Mouse (Mus musculus): ENCODE measurements around the gene Cpt1a. TPM values are rescaled to one million over a fixed set of nuclear protein-coding genes. Genes with fewer than 3 reads are reported as not detected.

The Cpt1a gene
- polyA plus RNA-seq, 1 experiment from 2014 or later = 62.0 TPM

- DNase-seq (ENCODE audit: low spot score) (peak; percentile 70), ATAC-seq (ENCODE audit: low FRiP score, low TSS enrichment) (peak; percentile 67)
- Histone ChIP-seq H3K9ac (ENCODE audit: low read length) (no peak overlapping the region), H3K36me3 (ENCODE audit: control insufficient read depth, insufficient read depth, low read length) (peaks cover 23% of the 10 kb centered on the region), H3K27ac (replicated peaks) (peak overlapping the region; percentile 35; the same call in 1 of the 2 replicates), H3K4me1 (replicated peaks; ENCODE audit: control insufficient read depth, insufficient read depth) (no peaks in the 10 kb centered on the region), H3K4me2 (replicated peaks; ENCODE audit: low read depth) (no peak overlapping the region), H3K4me3 (ENCODE audit: low read depth, low read length) (no peak overlapping the region), H3K27me3 (ENCODE audit: control insufficient read depth, insufficient read depth, low read length) (no peaks in the 10 kb centered on the region), H3K9me3 (ENCODE audit: control insufficient read depth, low read length) (no peaks in the 10 kb centered on the region)
- WGBS = 19% methylated on average over 4 of the region's 4 CpGs
- TF ChIP-seq CTCF (IDR thresholded peaks at IDR 0.05; ENCODE audit: low read depth) (no peak), EP300 (optimal IDR thresholded peaks at IDR 0.05) (no peak)
Measured at GRCm38 (mm10) chr19:3376966-3377715, 55.0 kb downstream of the Cpt1a start.

DNA sequence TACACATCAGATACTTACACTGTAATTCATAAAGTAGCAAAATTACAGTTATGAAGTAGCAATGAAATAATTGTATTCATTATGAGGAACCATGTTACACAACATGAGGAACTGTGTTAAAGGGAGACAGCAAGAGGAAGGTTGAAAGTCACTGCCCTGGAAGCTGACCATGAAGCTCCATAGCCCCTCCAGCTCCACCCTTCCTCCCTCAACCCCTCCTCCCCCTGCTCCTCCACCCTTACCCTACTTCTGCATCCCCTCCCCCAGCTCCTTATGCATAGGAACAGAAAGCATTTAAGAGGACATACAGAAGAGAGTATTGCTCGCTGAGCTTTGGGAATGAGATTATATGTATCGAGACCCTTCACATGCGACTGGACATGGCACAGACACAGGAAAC is 56.5 kb downstream of the Cpt1a start:
- Histone ChIP-seq H3K27me3 (ENCODE audit: control insufficient read depth, insufficient read depth, low read length) (no peaks in the 10 kb centered on the region), H3K4me1 (replicated peaks; ENCODE audit: control insufficient read depth, insufficient read depth) (no peaks in the 10 kb centered on the region), H3K27ac (replicated peaks) (no peak overlapping the region), H3K4me3 (ENCODE audit: low read depth, low read length) (no peak overlapping the region), H3K36me3 (ENCODE audit: control insufficient read depth, insufficient read depth, low read length) (peaks cover 20% of the 10 kb centered on the region), H3K9ac (ENCODE audit: low read length) (no peak overlapping the region), H3K4me2 (replicated peaks; ENCODE audit: low read depth) (no peak overlapping the region), H3K9me3 (ENCODE audit: control insufficient read depth, low read length) (no peaks in the 10 kb centered on the region)
- DNase-seq (ENCODE audit: low spot score) = no peak
- TF ChIP-seq EP300 (optimal IDR thresholded peaks at IDR 0.05) (no peak), CTCF (IDR thresholded peaks at IDR 0.05; ENCODE audit: low read depth) (no peak)
- no peak for ATAC-seq (ENCODE audit: low FRiP score, low TSS enrichment)
- WGBS = 92% methylated on average over 3 of the region's 3 CpGs

GRCm38 (mm10) chr19:3388061-3388460 is 65.9 kb downstream of the Cpt1a start:
- TF ChIP-seq CTCF (IDR thresholded peaks at IDR 0.05; ENCODE audit: low read depth) = no peak
- no peak for TF ChIP-seq EP300 (optimal IDR thresholded peaks at IDR 0.05)
- WGBS = 74% methylated on average over 6 of the region's 6 CpGs
- Histone ChIP-seq H3K4me1 (replicated peaks; ENCODE audit: control insufficient read depth, insufficient read depth) (peaks cover 2% of the 10 kb centered on the region; the same call in 1 of the 2 replicates), H3K27ac (replicated peaks) (no peak overlapping the region), H3K36me3 (ENCODE audit: control insufficient read depth, insufficient read depth, low read length) (peaks cover 6% of the 10 kb centered on the region; the same call in 1 of the 2 replicates), H3K9ac (ENCODE audit: low read length) (no peak overlapping the region), H3K4me2 (replicated peaks; ENCODE audit: low read depth) (no peak overlapping the region; the same call in 1 of the 2 replicates), H3K27me3 (ENCODE audit: control insufficient read depth, insufficient read depth, low read length) (no peaks in the 10 kb centered on the region), H3K9me3 (ENCODE audit: control insufficient read depth, low read length) (no peaks in the 10 kb centered on the region), H3K4me3 (ENCODE audit: low read depth, low read length) (no peak overlapping the region)
- DNase-seq (ENCODE audit: low spot score) (peak; percentile 25), ATAC-seq (ENCODE audit: low FRiP score, low TSS enrichment) (no peak)

DNA sequence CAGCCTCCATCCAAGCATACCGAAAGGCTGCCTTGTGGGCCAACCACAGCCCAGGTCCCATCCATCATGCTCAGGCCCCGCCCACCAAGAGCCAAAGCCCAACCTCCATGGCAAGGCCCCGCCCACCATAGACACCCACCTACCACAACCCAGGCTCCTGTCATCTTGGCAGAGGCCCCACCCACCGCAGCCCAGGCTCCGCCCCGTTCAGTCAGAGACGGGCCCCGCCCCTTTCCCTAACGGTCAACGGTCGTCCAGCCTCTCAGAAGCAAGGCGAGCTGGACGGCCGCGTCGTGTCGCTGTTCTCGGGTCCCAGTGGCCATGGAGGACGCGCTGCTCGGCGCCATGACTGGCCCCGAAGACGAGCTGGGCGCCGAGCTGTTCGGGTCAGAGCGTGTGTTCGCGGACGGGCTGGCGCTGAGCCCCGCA is 66.5 kb downstream of the Cpt1a start, which contains the start of gene Tesmin:
Tesmin (plus strand) TSS at position 229 of the 429 bp plus-strand sequence.
- WGBS = 3% methylated on average over 24 of the region's 33 CpGs
- Histone ChIP-seq H3K4me2 (replicated peaks; ENCODE audit: low read depth) (peak within 1 kb of the TSS; percentile 86), H3K27me3 (ENCODE audit: control insufficient read depth, insufficient read depth, low read length) (no peaks in the 10 kb centered on the region), H3K9me3 (ENCODE audit: control insufficient read depth, low read length) (no peaks in the 10 kb centered on the region), H3K4me1 (replicated peaks; ENCODE audit: control insufficient read depth, insufficient read depth) (peaks cover 2% of the 10 kb centered on the region; the same call in 1 of the 2 replicates), H3K9ac (ENCODE audit: low read length) (peak within 1 kb of the TSS; percentile 61), H3K4me3 (ENCODE audit: low read depth, low read length) (peak within 1 kb of the TSS; percentile 43), H3K36me3 (ENCODE audit: control insufficient read depth, insufficient read depth, low read length) (peaks cover 6% of the 10 kb centered on the region; the same call in 1 of the 2 replicates), H3K27ac (replicated peaks) (peak within 1 kb of the TSS; percentile 30; the same call in 1 of the 2 replicates)
- peak; percentile 86 for ATAC-seq (ENCODE audit: low FRiP score, low TSS enrichment)
- TF ChIP-seq EP300 (optimal IDR thresholded peaks at IDR 0.05) (no peak), CTCF (IDR thresholded peaks at IDR 0.05; ENCODE audit: low read depth) (peak; percentile 66)
- DNase-seq (ENCODE audit: low spot score) = peak; percentile 92

DNA sequence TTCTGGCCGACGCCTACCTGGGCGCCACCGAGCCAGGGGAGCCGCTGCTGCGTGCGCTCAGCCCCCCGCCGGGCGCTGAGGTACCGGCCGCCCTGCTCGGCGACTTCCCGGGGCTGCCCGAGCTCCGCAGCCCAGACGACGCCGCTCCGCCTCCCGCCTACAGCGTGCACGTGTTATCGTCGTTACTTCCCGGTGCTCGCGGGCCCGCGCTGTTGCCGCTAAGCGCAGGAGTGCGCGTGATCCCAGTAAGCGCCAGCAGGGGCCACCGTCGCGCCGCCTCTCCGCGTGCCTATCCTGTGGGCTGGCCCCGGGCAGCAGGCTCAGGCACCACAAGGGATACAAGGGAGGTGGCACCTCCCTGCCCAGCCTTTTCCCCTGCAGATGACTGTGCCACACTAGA is 67.0 kb downstream of the Cpt1a start:
- Histone ChIP-seq H3K4me2 (replicated peaks; ENCODE audit: low read depth) (peak overlapping the region; percentile 86), H3K36me3 (ENCODE audit: control insufficient read depth, insufficient read depth, low read length) (peaks cover 5% of the 10 kb centered on the region; the same call in 1 of the 2 replicates), H3K27me3 (ENCODE audit: control insufficient read depth, insufficient read depth, low read length) (no peaks in the 10 kb centered on the region), H3K27ac (replicated peaks) (peak overlapping the region; percentile 30; the same call in 1 of the 2 replicates), H3K4me1 (replicated peaks; ENCODE audit: control insufficient read depth, insufficient read depth) (peaks cover 2% of the 10 kb centered on the region; the same call in 1 of the 2 replicates), H3K9me3 (ENCODE audit: control insufficient read depth, low read length) (no peaks in the 10 kb centered on the region), H3K9ac (ENCODE audit: low read length) (peak overlapping the region; percentile 61), H3K4me3 (ENCODE audit: low read depth, low read length) (peak overlapping the region; percentile 43)
- ATAC-seq (ENCODE audit: low FRiP score, low TSS enrichment) (peak; percentile 96), DNase-seq (ENCODE audit: low spot score) (peak; percentile 95)
- 0% methylated on average over 33 of the region's 43 CpGs for WGBS
- TF ChIP-seq CTCF (IDR thresholded peaks at IDR 0.05; ENCODE audit: low read depth) (peak; percentile 88), EP300 (optimal IDR thresholded peaks at IDR 0.05) (no peak)

GRCm38 (mm10) chr19:3392384-3392783 is 70.2 kb downstream of the Cpt1a start:
- Histone ChIP-seq H3K27ac (replicated peaks) (no peak overlapping the region), H3K4me3 (ENCODE audit: low read depth, low read length) (no peak overlapping the region), H3K36me3 (ENCODE audit: control insufficient read depth, insufficient read depth, low read length) (no peaks in the 10 kb centered on the region), H3K9ac (ENCODE audit: low read length) (no peak overlapping the region), H3K27me3 (ENCODE audit: control insufficient read depth, insufficient read depth, low read length) (no peaks in the 10 kb centered on the region), H3K4me2 (replicated peaks; ENCODE audit: low read depth) (no peak overlapping the region), H3K4me1 (replicated peaks; ENCODE audit: control insufficient read depth, insufficient read depth) (peaks cover 2% of the 10 kb centered on the region; the same call in 1 of the 2 replicates), H3K9me3 (ENCODE audit: control insufficient read depth, low read length) (no peaks in the 10 kb centered on the region)
- WGBS = 76% methylated on average over 1 of the region's 1 CpGs
- DNase-seq (ENCODE audit: low spot score) (no peak), ATAC-seq (ENCODE audit: low FRiP score, low TSS enrichment) (no peak)
- TF ChIP-seq EP300 (optimal IDR thresholded peaks at IDR 0.05) (no peak), CTCF (IDR thresholded peaks at IDR 0.05; ENCODE audit: low read depth) (no peak)

Measured in stomach, postnatal 0 days (tissue).